Mouse (Mus musculus) adrenal gland, postnatal 36 days (tissue): ENCODE measurements around the gene Kctd13. TPM values are rescaled to one million over a fixed set of nuclear protein-coding genes. Genes with fewer than 3 reads are reported as not detected.
A peak's percentile ranks its signal among the peaks of the same experiment; 100 is the strongest.

ENCODE experiments used
- DNase-seq, 2 experiments: peaks; one replicate each; pipeline ENCODE4 v3.0.0; 2021; ENCODE audit warnings: mixed read lengths in 1 of 2
- total RNA-seq, 2 experiments: library from RNA; stranded (reverse); gene quantifications; 2 replicates each; pipeline ENCODE4 v1.2.3; 2021

Kctd13 gene
- total RNA-seq, 2 experiments from 2014 or later, result 23.7 to 31.9 TPM

DNA sequence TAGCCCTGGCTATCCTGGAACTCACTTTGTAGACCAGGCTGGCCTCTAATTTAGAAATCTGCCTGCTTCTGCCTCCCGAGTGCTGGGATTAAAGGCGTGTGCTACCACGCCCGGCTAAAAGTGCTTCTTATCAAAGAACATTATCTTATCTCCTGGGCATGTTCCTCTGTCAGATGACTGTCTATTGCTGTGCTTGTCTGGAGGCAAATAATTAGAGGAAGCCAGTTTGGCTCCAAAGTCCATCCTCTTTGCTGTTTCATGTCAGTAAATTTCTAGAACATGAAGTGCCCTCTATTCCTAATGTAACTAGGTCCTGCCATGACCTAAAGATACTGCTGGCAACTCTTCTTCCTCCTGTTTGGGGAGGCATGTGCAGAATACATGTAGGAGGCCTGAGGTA lies 53.4 kb downstream of the Kctd13 start:
- no peak for DNase-seq

DNA sequence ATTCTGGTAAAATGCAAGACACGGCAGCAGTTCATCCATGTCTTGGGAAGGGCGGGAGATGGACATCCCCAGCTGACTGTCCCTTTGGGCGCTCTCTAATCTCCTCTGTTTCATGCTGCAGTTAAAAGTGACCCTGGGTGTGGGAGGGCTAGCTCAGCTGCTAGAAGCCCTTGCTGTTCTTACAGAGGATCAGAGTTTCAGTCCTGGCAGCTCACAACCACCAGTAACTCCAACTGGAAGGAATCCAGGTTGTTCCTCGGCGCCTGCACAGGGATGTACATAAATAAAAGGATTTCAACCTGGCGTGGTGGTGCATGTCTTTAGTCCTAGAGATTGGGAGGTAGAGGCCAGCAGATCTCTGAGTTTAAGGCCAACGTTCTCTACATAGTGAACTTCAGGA lies 54.4 kb downstream of the Kctd13 start:
- no peak for DNase-seq

DNA sequence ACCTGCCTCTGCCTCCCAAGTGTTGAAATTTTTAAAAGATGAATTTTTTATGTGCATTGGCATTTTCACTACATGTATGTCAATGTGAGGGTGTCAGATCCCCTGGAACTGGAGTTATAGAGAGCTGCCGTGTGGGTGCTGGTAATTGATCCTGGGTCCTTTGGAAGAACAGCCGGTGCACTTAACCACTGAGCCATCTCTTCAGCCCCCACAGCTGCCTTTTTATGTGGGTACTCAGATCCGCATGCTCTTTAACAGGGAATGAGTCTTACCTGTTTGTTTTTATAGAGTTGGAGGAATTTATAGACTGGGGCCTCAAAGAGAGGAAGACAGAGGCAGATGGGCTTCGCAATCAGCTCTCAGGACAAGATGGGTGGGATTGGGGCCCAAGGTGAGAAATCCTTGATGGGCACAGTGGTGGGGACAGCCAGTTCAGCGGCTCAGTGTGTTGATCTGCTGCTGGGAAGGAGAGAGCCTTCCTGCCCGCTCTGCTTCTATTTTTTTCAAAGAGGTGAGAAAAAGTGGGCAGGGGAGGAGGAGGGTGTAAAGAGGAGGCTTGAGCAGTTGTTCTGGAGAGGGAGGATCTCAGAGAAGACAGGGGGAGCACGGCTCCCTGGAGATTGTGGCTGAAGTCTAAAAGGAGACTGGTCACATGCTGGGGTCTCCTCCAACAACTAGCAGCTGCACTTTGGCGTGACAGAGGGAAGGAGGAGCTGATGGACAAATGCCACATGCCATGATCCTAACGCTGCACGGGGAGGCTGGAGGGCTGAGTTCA lies 56.2 kb downstream of the Kctd13 start:
- no peak for DNase-seq

DNA sequence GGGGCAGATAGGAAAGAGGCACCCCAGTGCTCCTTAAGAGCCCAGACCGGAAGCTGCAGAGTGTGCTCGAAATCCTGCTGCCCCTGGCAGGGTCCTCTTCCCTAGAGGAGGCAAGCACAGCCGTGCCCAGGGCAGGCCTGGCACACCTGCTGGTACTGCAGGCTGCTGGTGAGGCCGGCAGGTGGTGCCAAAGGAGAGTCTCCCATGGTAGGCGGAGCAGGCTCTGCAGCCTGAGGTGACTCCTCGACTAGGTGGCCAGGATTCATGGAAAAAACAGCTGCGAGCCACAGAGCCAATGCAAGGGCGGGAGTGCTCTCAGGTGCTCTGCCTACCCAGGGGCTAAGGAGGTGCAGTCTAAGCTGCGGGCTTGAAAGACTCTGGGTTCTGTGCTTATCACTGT lies 57.6 kb downstream of the Kctd13 start:
- DNase-seq, result peak; percentile 33 to 56

DNA sequence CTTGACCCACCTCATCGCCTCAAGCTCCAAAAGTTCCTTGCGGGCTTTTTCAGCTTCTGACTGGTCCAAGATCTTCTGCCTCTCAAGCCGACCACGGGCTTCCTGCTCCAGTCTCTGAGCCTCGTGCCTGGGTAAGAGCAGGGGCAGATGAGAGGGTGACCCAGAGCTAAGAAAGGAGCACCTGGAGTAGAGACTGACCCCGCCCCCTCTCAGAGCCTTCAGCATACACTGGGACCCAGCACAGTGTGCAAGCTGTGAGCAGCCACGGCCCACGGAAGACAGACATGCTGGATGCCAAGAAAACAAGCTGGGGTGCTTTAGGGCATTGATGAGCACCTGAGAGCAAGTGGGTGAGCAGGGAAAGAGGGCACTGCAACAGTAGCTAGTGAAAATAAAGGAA lies 60.1 kb downstream of the Kctd13 start:
- no peak for DNase-seq

Other genes with a start within 250 kb of the Kctd13 start
- 10 to 100 TPM; 94.8 to 98.1 TPM for gene Bola2, start 233.5 kb upstream of the Kctd13 start, total RNA-seq
- 10 to 100 TPM in 1 of 2 experiments, 1 to 10 TPM in 1; 8.7 to 14.8 TPM for gene Slx1b, start 233.1 kb upstream of the Kctd13 start, total RNA-seq
- 10 to 100 TPM; 10.1 to 11.6 TPM for gene Coro1a, start 221.1 kb upstream of the Kctd13 start, total RNA-seq
- 100 to 1,000 TPM; 129 to 150 TPM for gene Mapk3, start 169.3 kb upstream of the Kctd13 start, total RNA-seq
- gene Gdpd3, start 162.5 kb upstream of the Kctd13 start, total RNA-seq, result 1 to 10 TPM; 1.3 to 4.7 TPM
- 100 to 1,000 TPM in 1 of 2 experiments, 10 to 100 TPM in 1; 88.9 to 157 TPM for gene Ypel3, start 151.9 kb upstream of the Kctd13 start, total RNA-seq
- gene Tbx6, start 147.4 kb upstream of the Kctd13 start, total RNA-seq, result under 1 TPM; 0.46 to 0.70 TPM
- 10 to 100 TPM; 81.0 to 86.5 TPM for gene Ppp4c, start 136.4 kb upstream of the Kctd13 start, total RNA-seq
- 10 to 100 TPM; 15.3 to 21.2 TPM for gene Fam57b, start 131.2 kb upstream of the Kctd13 start, total RNA-seq
- not detected for gene 4930451I11Rik, start 97.2 kb upstream of the Kctd13 start, total RNA-seq
- gene Doc2a, start 81.5 kb upstream of the Kctd13 start, total RNA-seq, result under 1 TPM; 0.43 to 0.50 TPM
- 10 to 100 TPM; 14.5 to 16.0 TPM for gene Hirip3, start 66.9 kb upstream of the Kctd13 start, total RNA-seq
- 10 to 100 TPM; 39.7 to 45.0 TPM for gene Ino80e, start 66.5 kb upstream of the Kctd13 start, total RNA-seq
- 10 to 100 TPM; 54.9 to 81.3 TPM for gene Taok2, start 44.2 kb upstream of the Kctd13 start, total RNA-seq
- gene Tmem219, start 6.0 kb upstream of the Kctd13 start, total RNA-seq, result 10 to 100 TPM; 27.3 to 32.4 TPM
- gene Asphd1, start 20.7 kb downstream of the Kctd13 start, total RNA-seq, result 1 to 10 TPM; 1.6 to 2.4 TPM
- gene Sez6l2, start 21.7 kb downstream of the Kctd13 start, total RNA-seq, result 100 to 1,000 TPM in 1 of 2 experiments, 10 to 100 TPM in 1; 47.1 to 108 TPM
- gene Cdipt, start 47.0 kb downstream of the Kctd13 start, total RNA-seq, result 10 to 100 TPM; 85.1 to 93.1 TPM
- under 1 TPM; 0.60 to 0.69 TPM for gene Cdiptos, start 47.2 kb downstream of the Kctd13 start, total RNA-seq
- gene Mvp, start 85.7 kb downstream of the Kctd13 start, total RNA-seq, result 100 to 1,000 TPM; 102 to 129 TPM
- gene Pagr1b, start 87.6 kb downstream of the Kctd13 start, total RNA-seq, result 1 to 10 TPM in 1 of 2 experiments, not detected in 1; 3.0 TPM
- 10 to 100 TPM in 1 of 2 experiments, 1 to 10 TPM in 1; 4.4 to 15.1 TPM for gene Pagr1a, start 88.5 kb downstream of the Kctd13 start, total RNA-seq
- gene Gm42742, start 92.2 kb downstream of the Kctd13 start, total RNA-seq, result 10 to 100 TPM; 28.9 to 29.6 TPM
- gene Prrt2, start 92.3 kb downstream of the Kctd13 start, total RNA-seq, result 1 to 10 TPM; 1.9 to 2.9 TPM
- 100 to 1,000 TPM; 120 to 126 TPM for gene Maz, start 98.2 kb downstream of the Kctd13 start, total RNA-seq
- gene Kif22, start 113.6 kb downstream of the Kctd13 start, total RNA-seq, result 1 to 10 TPM; 5.7 to 6.8 TPM
- gene Zg16, start 158.4 kb downstream of the Kctd13 start, total RNA-seq, result not detected
- gene AI467606, start 162.5 kb downstream of the Kctd13 start, total RNA-seq, result 1 to 10 TPM in 1 of 2 experiments, under 1 TPM in 1; 0.89 to 1.1 TPM
- gene Qprt, start 193.3 kb downstream of the Kctd13 start, total RNA-seq, result under 1 TPM; 0.26 to 0.40 TPM
- 1 to 10 TPM in 1 of 2 experiments, under 1 TPM in 1; 0.70 to 1.3 TPM for gene Spn, start 208.9 kb downstream of the Kctd13 start, total RNA-seq